Mouse (Mus musculus) right cerebral cortex, postnatal 25 days (tissue): ENCODE results near the gene Camk2n2.
"Not testable (repeated sequence)": the region's sequence is repeated elsewhere in the genome, so short reads cannot be mapped to it uniquely, and the experiment has no call there.

Source experiments
- DNase-seq: peaks from one replicate; pipeline ENCODE4 v3.0.0; 2022

Gene Camk2n2

DNA sequence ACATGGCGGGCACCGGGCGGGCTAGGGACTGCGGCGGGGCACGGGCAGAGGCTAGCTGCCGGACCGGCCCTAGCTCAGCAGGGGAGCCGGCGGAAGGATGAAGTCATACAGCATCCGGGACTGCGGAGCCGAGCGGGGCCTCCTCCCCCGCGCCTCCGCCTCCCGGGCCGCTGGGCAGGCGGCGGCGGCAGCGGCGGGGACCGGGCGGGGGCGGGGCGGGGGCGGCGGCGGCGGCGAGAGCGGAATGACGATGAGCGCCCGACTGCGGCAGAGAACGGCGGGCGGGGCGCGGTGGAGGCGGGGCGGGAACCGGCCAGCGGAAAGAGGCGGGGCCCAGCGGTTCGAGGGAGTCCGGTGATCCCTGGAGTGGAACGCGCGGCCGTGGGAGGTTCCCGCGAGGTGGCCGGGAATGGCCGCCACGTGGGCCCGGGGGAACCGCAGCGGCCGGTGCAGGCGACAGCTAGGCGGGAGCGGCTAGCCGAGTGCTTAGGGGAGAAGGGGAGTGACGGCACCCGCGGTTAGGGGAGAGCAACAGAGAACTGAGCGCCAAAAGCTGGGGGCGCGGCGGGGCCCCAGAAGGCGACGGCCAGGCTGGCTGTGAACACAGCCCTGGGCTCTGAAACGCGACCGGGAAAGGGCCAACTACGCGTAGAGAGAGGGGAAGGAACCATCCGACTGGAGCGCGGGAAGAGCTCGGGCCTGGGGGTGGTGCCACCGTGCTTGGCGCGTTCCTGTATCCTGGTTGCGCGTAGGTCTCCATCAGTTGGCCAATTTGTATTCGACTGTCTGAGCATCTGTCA, at the start of gene Camk2n2:
TSS of gene Camk2n2 (minus strand) at position 97 of the 800 bp plus-strand sequence.
- DNase-seq = peak; percentile 70

- DNase-seq = no peak
Measured at GRCm38 (mm10) chr16:20670291-20670690, 49.2 kb upstream of the Camk2n2 start.

DNA sequence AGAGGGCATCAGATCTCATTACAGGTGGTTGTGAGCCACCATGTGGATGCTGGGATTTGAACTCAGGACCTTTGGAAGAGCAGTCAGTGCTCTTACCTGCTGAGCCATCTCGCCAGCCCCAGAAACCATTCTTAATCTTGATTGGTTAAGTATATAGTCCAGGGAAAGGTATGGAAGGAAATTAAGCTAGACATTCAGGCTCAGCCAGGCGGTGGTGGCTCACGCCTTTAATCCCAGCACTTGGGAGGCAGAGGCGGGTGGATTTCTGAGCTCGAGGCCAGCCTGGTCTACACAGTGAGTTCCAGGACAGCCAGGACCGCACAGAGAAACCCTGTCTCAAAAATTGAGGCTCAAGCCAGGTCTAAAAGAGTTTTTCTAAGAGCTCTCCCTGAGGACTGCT, 46.9 kb upstream of the Camk2n2 start, which contains the start of gene Eif4g1:
TSS of gene Eif4g1 (plus strand) at position 301 of the 400 bp plus-strand sequence.
- not testable (repeated sequence) for DNase-seq

- no peak for DNase-seq
Measured at GRCm38 (mm10) chr16:20657661-20658060, 36.6 kb upstream of the Camk2n2 start.

DNA sequence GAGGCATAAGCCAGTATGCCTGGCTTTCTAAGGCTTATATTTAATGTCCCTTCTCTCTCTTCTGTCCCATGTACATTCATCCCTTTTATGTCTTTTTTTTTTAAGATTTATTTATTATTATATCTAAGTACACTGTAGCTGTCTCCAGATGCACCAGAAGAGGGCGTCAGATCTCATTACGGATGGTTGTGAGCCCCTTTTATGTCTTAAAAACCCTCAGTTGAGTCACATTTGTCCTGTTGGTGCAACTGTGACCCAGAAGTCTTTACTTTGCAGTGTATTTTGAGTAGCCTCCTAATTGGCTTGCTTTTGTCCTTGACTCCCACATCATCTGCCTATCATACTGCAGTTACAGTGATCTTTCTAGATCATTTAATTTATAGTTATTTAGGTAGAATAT, 32.2 kb upstream of the Camk2n2 start:
- DNase-seq = no peak

DNA sequence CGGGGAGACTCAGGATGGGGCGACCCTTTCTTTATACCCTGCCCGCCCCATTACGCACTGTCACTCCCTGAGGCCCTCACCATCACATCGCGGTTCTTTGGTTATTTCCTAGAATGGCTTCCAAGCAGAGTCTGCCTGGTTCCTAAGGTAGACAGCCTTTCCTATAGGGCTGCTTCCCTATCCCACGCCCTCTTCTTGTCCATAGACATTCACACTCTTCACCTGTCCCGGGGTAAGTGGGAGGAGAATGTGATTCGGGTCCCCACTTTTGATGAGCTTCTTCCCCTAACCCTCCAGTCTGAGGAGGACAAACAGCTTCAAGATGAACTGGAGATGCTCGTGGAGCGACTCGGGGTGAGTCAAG, 30.8 kb upstream of the Camk2n2 start:
- no peak for DNase-seq

- DNase-seq = peak; percentile 98
Measured at GRCm38 (mm10) chr16:20651076-20651946, 30.2 kb upstream of the Camk2n2 start, which contains the start of gene Psmd2. Gene Psmd2, plus strand, starts transcription at chr16:20651652.

GRCm38 (mm10) chr16:20643911-20644310, 22.8 kb upstream of the Camk2n2 start:
- no peak for DNase-seq

DNA sequence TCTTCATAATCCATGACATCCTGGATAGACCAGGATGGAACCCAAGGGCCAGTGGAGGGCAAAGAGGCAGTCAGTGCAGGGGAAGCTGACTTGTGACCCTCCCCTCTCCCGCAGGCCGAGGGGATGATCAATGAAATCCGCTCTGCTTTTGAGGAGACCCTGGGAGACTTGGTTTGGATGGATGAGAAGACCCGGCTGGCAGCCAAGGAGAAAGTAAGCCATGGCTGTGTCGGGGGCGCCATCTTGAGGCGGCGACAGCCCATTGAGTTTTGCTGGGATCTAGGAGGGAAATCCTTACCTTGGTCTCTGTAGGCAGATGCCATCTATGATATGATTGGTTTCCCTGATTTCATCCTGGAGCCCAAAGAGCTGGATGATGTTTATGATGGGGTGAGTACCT, 21.1 kb upstream of the Camk2n2 start:
- DNase-seq = peak; percentile 78

GRCm38 (mm10) chr16:20638367-20638766, 17.3 kb upstream of the Camk2n2 start:
- DNase-seq = peak; percentile 33

- no peak for DNase-seq
Measured at GRCm38 (mm10) chr16:20637410-20637809, 16.3 kb upstream of the Camk2n2 start.

DNA sequence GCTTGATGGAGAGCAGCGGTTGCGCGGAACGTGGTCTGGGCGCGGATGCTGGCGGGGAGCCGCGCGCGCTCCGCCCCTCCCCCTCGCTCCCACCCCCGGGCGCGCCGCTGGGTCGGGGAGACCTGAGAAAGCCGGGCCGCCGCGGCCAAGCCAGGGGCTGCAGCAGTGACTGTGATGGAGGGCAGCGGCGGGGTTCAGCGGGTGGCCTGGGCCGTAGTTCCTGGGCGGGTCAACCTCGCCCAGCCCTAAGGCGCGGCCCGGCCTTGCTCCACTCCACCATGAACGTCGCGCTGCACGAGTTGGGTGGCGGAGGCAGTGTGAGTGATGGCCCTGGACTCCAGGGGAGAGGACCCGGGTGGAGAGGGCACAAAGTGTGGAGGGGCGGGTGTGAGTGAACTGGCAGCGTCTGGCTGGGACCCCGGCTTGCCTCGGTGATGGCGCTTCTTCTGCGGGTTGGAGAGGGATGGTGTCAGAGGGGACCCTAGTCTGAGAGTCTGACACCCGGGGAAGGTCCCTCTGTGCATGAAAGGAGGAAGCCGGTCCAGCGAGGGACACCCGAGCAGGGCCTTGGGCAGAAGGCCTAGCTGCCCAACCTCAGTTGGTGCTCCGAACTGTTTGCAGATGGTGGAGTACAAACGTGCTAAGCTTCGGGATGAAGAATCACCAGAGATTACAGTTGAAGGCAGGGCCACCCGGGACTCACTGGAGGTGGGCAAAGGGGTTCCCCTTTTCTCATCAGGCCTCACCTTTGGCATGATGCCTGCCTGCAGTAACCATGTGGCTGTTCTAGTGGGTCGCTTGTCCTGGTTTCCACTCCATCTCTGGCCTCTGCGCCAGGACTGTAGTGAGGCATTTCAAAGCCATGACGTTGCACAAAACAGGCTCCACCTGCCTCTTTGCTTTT, 8.9 kb upstream of the Camk2n2 start, which contains the start of gene Ece2:
TSS of gene Ece2 (plus strand) at position 98 of the 904 bp plus-strand sequence.
- peak; percentile 31 for DNase-seq

GRCm38 (mm10) chr16:20628871-20629391, 7.8 kb upstream of the Camk2n2 start:
- peak; percentile 58 for DNase-seq

- DNase-seq = no peak
Measured at GRCm38 (mm10) chr16:20623211-20623610, 2.1 kb upstream of the Camk2n2 start.

DNA sequence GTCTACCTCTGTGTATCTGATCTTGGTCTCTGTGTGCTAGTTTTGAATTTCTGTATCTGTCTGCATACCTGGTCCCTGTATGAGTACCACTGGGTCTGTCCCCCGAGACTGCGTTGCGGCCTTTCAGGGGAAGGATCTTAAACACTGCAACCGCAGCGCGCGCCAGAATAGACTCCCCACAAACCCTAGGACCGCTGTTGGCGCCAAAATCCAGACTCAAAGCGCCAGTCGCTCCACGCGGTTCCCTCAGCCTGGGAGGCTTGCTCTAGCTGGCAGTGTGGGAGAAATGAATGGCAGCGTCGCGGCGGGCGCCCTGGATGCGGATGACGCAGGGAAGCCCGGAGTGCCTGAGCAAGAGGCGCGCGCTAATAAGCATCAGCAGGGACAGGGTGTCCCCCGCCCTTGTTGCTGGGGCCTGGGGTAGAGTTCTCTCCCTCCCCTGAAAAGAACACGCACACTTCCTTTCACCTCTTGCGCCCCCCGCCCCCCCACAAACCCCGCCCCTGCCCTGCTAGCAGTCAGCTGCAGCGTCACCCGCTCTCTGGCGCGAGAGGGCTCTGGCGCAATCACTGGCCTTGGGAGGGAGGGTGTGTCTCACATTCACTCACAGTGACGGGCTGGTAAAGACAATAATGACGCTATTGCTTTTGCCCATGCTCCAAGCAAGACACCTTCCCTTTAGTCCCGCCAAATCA, 1.1 kb upstream of the Camk2n2 start:
- peak; percentile 71 for DNase-seq

GRCm38 (mm10) chr16:20620751-20621190, 316 bp downstream of the Camk2n2 start:
- peak; percentile 63 for DNase-seq

DNA sequence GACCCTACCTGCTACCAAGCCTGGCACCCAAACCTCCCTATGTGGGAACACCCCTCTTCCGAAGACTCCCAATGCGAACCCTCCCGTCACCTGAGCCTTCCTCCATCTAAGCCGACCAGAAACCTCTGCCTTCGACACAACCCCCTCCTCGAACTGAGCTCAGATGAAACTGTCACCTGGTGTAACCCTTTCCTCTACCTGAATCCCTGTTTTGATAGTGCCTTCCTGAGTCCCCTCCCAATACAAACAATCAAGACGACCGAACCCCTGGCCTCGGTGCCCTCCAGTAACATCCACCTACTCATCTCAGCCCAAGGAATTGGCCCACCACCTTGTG, 720 bp downstream of the Camk2n2 start:
- no peak for DNase-seq

GRCm38 (mm10) chr16:20619541-20620398, 1.3 kb downstream of the Camk2n2 start:
- peak; percentile 22 for DNase-seq

DNA sequence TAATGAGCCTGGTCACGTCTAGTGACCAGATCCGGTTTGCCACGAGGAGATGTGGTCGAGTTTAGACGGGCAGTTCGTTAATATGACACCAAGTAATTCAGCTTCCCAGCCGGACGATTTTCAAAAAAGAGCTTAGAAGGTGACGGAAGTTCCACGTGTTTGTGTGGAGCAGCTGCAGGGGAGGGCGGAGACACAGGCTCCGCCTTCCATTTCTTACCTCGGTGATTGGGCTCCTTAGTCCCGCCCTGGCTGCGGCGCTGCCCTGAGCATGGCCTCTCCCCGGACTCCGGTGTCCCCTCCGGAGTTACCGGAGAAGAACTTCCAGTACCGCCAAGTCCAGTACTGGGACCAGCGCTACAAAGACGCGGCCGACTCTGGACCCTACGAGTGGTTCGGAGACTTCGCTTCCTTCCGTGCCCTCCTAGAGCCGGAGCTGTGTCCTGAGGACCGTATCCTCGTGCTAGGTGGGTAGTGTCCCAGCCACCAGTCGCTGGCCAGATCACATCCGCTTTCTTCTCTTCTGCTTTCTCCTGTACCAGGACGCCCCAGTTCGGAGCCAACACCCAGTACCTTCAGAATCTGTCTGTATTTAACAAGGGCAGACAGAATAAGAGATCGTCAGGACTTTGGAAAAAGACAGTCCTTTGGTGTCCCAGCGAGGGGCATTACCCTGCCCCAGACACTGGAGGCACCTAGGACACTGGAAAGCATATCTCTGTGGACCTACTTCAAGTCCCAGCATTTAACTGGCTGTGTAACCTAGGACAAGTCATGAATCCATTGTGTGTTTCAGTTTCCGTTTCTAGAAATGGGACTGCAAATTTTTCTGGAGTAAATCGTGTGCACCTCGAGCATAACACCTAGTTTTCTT, 9.5 kb downstream of the Camk2n2 start, which contains the start of the genes Eef1akmt4, Gm49333 and Alg3:
TSS of gene Eef1akmt4 (plus strand) at position 237 of the 871 bp plus-strand sequence.
TSS of gene Gm49333 (plus strand) at position 254 of the 871 bp plus-strand sequence.
TSS of gene Alg3 (minus strand) at position 379 of the 871 bp plus-strand sequence.
- DNase-seq = peak; percentile 79
